Mouse (Mus musculus): ENCODE measurements around the gene Crybb3. TPM values are rescaled to one million over a fixed set of nuclear protein-coding genes. Genes with fewer than 3 reads are reported as not detected.

Crybb3 gene
- polyA plus RNA-seq, 1 experiment from 2014 or later, result 0.47 TPM

GRCm38 (mm10) chr5:113026706-113027105 lies 54.7 kb downstream of the Crybb3 start:
- no peaks in the 10 kb centered on the region for H3K27me3 ChIP-seq (ENCODE audit: control insufficient read depth, insufficient read depth, low read length)
- H3K36me3 ChIP-seq (ENCODE audit: control insufficient read depth, insufficient read depth, low read length), result no peaks in the 10 kb centered on the region
- no peak overlapping the region for H3K9ac ChIP-seq (ENCODE audit: low read depth, low read length)
- no peaks in the 10 kb centered on the region for H3K9me3 ChIP-seq (ENCODE audit: control insufficient read depth, low read length)
- WGBS, result 72% methylated on average over 5 of the region's 5 CpGs
- H3K4me2 ChIP-seq (replicated peaks; ENCODE audit: low read depth, low read length), result no peak overlapping the region
- H3K4me3 ChIP-seq (ENCODE audit: low read length), result no peak overlapping the region
- ATAC-seq (ENCODE audit: low FRiP score, low TSS enrichment), result no peak
- H3K4me1 ChIP-seq (ENCODE audit: control insufficient read depth, insufficient read depth, low read length), result peaks cover 9% of the 10 kb centered on the region
- H3K27ac ChIP-seq (ENCODE audit: low read depth, low read length), result no peak overlapping the region

Other genes starting within 250 kb of the Crybb3 start
- gene Myo18b, start 185.2 kb downstream of the Crybb3 start, polyA plus RNA-seq (2014; fragmentation: Nextera tagmentation; extraction: Ambion mirVana), result 0.11 and 0.26 TPM in 2 replicates
- gene Grk3, start 65.8 kb downstream of the Crybb3 start, polyA plus RNA-seq (2014; fragmentation: Nextera tagmentation; extraction: Ambion mirVana), result 7.7 and 9.9 TPM in 2 replicates
- gene Crybb2, start 11.5 kb downstream of the Crybb3 start, polyA plus RNA-seq (2014; fragmentation: Nextera tagmentation; extraction: Ambion mirVana), result not detected in 2 replicates
- gene 2900026A02Rik, start 139.7 kb upstream of the Crybb3 start, polyA plus RNA-seq (2014; fragmentation: Nextera tagmentation; extraction: Ambion mirVana), result 3.9 and 5.4 TPM in 2 replicates
- gene Tmem211, start 145.3 kb upstream of the Crybb3 start, polyA plus RNA-seq (2014; fragmentation: Nextera tagmentation; extraction: Ambion mirVana), result 0.15 and 0.31 TPM in 2 replicates
- gene Sgsm1, start 229.2 kb upstream of the Crybb3 start, polyA plus RNA-seq (2014; fragmentation: Nextera tagmentation; extraction: Ambion mirVana), result 3.9 and 5.0 TPM in 2 replicates